Mouse (Mus musculus) megakaryocyte, embryonic 14.5 days (primary cell): ENCODE results near the gene Rassf3. TPM values are rescaled to one million over a fixed set of nuclear protein-coding genes. Genes with fewer than 3 reads are reported as not detected.
A peak's percentile ranks its signal among the peaks of the same experiment; 100 is the strongest.

Source experiments
- H3K27me3 ChIP-seq: replicated peaks from 2 replicates; pipeline ENCODE3; 2012; ENCODE audit warnings: inconsistent platforms
- H3K36me3 ChIP-seq: replicated peaks from 2 replicates; pipeline ENCODE3; 2012; ENCODE audit warnings: low read length, inconsistent platforms, mixed read lengths
- H3K4me1 ChIP-seq: 2 replicates; pipeline ENCODE4 v1.6.1; 2012; ENCODE audit warnings: inconsistent platforms
- H3K4me3 ChIP-seq: replicated peaks from 2 replicates; pipeline ENCODE3; 2012; ENCODE audit warnings: moderate library complexity, mild to moderate bottlenecking, inconsistent platforms
- H3K9me3 ChIP-seq: 2 replicates; pipeline ENCODE4 v1.6.1; 2012; ENCODE audit warnings: inconsistent platforms
- FLI1 ChIP-seq: IDR thresholded peaks from 2 replicates; pipeline ENCODE4 v1.6.1; 2012; ENCODE audit warnings: low read length, inconsistent platforms, mixed read lengths
- GATA1 ChIP-seq: IDR thresholded peaks from 3 replicates; pipeline ENCODE4 v1.6.1; 2012; ENCODE audit warnings: mixed read lengths, low read length, inconsistent platforms, borderline replicate concordance
- polyA plus RNA-seq: library from polyadenylated mRNA; stranded (reverse); fragments of >175 nt; gene quantifications from 2 replicates; pipeline ENCODE4 v1.2.3, GENCODE M21; 2012; ENCODE audit warnings: low replicate concordance; ENCODE audit not compliant: insufficient read depth

Rassf3 gene
- polyA plus RNA-seq, 1 experiment = 1.9 TPM

DNA sequence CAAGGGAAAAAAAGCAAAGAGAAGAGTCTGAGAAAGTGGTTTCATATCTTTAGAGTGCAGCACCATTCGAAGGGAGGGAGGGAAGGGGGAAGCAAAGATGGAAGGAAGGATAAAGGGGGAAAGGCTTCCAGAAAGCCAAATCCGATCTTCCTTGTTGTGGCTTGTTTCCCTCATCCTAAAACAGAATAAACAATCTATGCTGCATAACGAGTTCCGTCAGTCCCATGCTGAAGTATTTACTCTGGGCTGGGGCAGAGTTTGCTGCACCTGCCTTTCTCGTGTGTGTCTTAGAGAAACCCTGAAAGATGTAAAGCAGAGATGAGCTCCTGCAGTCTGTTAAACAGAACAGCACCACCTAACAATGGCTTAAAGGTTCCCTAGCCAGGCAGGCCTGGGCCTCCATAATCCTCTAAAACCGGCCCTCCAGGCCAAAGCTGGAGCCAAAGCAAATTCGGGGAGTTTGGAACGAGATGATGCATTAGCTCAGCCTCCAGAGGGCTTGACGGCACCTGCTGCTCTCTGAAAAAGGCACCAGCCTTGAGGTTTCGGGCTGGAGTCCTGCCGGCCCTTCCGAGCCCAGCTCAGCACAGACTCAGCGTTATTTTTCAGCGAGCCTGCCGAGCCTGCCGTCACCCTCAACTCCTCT, 43.4 kb downstream of the Rassf3 start:
- H3K4me1 ChIP-seq = peaks cover 56% of the 10 kb centered on the region
- H3K9me3 ChIP-seq = no peaks in the 10 kb centered on the region

GRCm38 (mm10) chr10:121432041-121432634, 44.0 kb downstream of the Rassf3 start:
- Histone ChIP-seq H3K27me3 (peaks cover 25% of the 10 kb centered on the region), H3K4me3 (peak overlapping the region; percentile 79), H3K36me3 (no peaks in the 10 kb centered on the region), H3K9me3 (no peaks in the 10 kb centered on the region), H3K4me1 (peaks cover 63% of the 10 kb centered on the region)
- TF ChIP-seq FLI1 = no peak
- TF ChIP-seq GATA1 = no peak

More for the DNA sequence above, 43.4 kb downstream of the Rassf3 start:
- Histone ChIP-seq H3K27me3 (peaks cover 23% of the 10 kb centered on the region), H3K36me3 (no peaks in the 10 kb centered on the region), H3K4me3 (peak overlapping the region; percentile 79)
- no peak for TF ChIP-seq GATA1
- TF ChIP-seq FLI1 = no peak

GRCm38 (mm10) chr10:121430764-121431540, 45.2 kb downstream of the Rassf3 start:
- H3K9me3 ChIP-seq = no peaks in the 10 kb centered on the region
- peaks cover 25% of the 10 kb centered on the region for H3K27me3 ChIP-seq
- TF ChIP-seq FLI1 (no peak), GATA1 (no peak)
- no peaks in the 10 kb centered on the region for H3K36me3 ChIP-seq
- H3K4me1 ChIP-seq = peaks cover 69% of the 10 kb centered on the region
- no peak overlapping the region for H3K4me3 ChIP-seq

GRCm38 (mm10) chr10:121429981-121430682, 46.0 kb downstream of the Rassf3 start:
- peaks cover 28% of the 10 kb centered on the region for H3K27me3 ChIP-seq
- peak overlapping the region; percentile 87 for H3K4me3 ChIP-seq
- TF ChIP-seq FLI1 = no peak
- no peak for TF ChIP-seq GATA1

DNA sequence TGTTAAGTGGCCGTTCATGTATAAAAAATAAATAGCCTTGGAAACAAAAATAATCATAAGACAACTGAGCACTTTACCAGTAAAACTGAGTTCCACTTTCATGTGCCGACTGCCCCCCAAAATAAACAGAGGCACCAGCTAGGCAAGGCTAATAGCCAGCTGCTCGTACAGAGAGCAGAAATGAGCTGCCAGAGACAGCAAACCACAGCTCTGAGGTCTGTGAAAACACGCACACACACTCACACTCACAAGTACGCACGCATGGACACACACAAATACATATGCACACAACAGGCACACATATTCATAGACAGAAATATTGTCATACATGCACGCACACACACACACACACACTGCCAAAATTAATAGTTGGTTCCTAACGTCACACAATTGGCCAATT, 46.6 kb downstream of the Rassf3 start:
- H3K36me3 ChIP-seq = no peaks in the 10 kb centered on the region
- TF ChIP-seq GATA1 = no peak
- TF ChIP-seq FLI1 = no peak
- no peaks in the 10 kb centered on the region for H3K9me3 ChIP-seq
- peak overlapping the region; percentile 87 for H3K4me3 ChIP-seq
- peaks cover 28% of the 10 kb centered on the region for H3K27me3 ChIP-seq
- H3K4me1 ChIP-seq = peaks cover 69% of the 10 kb centered on the region

More at GRCm38 (mm10) chr10:121429981-121430682, 46.0 kb downstream of the Rassf3 start:
- no peaks in the 10 kb centered on the region for H3K36me3 ChIP-seq
- peaks cover 69% of the 10 kb centered on the region for H3K4me1 ChIP-seq
- no peaks in the 10 kb centered on the region for H3K9me3 ChIP-seq

DNA sequence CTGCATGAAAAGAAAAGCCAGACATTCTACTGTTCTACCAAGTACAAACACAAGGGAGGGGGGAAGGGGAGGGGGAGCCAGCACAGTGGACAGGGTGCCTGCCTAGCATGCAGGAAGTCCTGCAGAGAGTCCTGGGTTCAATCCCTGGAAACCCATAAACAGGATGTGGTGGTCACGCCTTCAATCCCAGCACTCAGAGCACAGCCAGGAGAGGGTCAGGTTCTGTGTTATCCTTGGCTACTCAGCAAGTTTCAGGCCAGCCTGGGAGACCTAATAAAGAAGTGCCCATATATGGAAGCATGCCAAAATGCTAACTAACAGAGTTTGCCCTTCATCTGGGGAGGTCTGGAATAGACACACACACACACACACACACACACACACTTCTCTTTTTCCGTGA, 47.1 kb downstream of the Rassf3 start:
- TF ChIP-seq FLI1 (no peak), GATA1 (no peak)
- Histone ChIP-seq H3K36me3 (no peaks in the 10 kb centered on the region), H3K4me3 (peak overlapping the region; percentile 28), H3K9me3 (no peaks in the 10 kb centered on the region), H3K4me1 (peaks cover 72% of the 10 kb centered on the region), H3K27me3 (peaks cover 30% of the 10 kb centered on the region)

- TF ChIP-seq GATA1 (no peak), FLI1 (no peak)
- peaks cover 72% of the 10 kb centered on the region for H3K4me1 ChIP-seq
- H3K4me3 ChIP-seq = no peak overlapping the region
- peaks cover 35% of the 10 kb centered on the region for H3K27me3 ChIP-seq
- no peaks in the 10 kb centered on the region for H3K9me3 ChIP-seq
- peaks cover 2% of the 10 kb centered on the region for H3K36me3 ChIP-seq
Observed at GRCm38 (mm10) chr10:121428011-121428711, 48.0 kb downstream of the Rassf3 start.

DNA sequence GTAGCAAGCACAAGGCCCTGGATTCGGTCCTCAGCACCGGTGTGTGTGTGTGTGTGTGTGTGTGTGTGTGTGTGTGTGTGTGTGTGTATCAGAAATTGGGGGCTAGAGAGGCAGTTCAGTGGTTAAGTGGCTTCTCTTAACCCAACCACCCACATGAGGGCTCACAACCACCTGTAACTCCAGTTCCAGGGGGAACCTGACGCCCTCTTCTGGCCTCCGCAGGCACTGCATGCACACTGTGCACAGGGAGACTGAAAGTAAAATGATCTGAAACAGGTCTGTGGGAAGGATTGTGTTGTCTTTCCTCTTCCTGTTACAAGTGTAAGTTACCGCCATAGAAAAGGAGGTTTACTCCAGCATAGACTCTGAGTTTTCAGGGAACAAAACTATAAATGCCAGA, 49.0 kb downstream of the Rassf3 start:
- peaks cover 65% of the 10 kb centered on the region for H3K4me1 ChIP-seq
- no peaks in the 10 kb centered on the region for H3K9me3 ChIP-seq
- H3K36me3 ChIP-seq = peaks cover 2% of the 10 kb centered on the region
- TF ChIP-seq FLI1 = no peak
- TF ChIP-seq GATA1 = no peak
- no peak overlapping the region for H3K4me3 ChIP-seq
- H3K27me3 ChIP-seq = peaks cover 35% of the 10 kb centered on the region
